Mouse (Mus musculus) liver, embryonic 14.5 days (tissue): ENCODE data around the gene Stambpl1.

Source experiments
- CTCF ChIP-seq: IDR thresholded peaks from 2 replicates; pipeline ENCODE4 v1.5.1; 2016; ENCODE audit warnings: antibody characterized with exemption, low read depth, control low read depth
- EP300 ChIP-seq: IDR thresholded peaks from 2 replicates; pipeline ENCODE4 v1.6.1; 2016; ENCODE audit warnings: antibody characterized with exemption, low read depth

- no peak for TF ChIP-seq CTCF
- TF ChIP-seq EP300: no peak
These were observed 20.6 kb downstream of the Stambpl1 start for GRCm38 (mm10) chr19:34212489-34213250.
